Mouse (Mus musculus) E14TG2a.4 (cell line): ENCODE data around the gene 0610037L13Rik.

Source experiments
- CTCF ChIP-seq: conservative IDR thresholded peaks from 2 replicates; pipeline ENCODE4 v1.5.1; 2014; ENCODE audit warnings: low read length
- POU5F1 ChIP-seq: IDR thresholded peaks from 2 replicates; pipeline ENCODE4 v1.6.1; 2014; ENCODE audit warnings: low read length, borderline replicate concordance

- TF ChIP-seq CTCF (no peak), POU5F1 (no peak)
Observed at GRCm38 (mm10) chr4:107904252-107904651, 14.6 kb downstream of the 0610037L13Rik start.
